Mouse (Mus musculus): ENCODE measurements around the gene Has1. TPM values are rescaled to one million over a fixed set of nuclear protein-coding genes. Genes with fewer than 3 reads are reported as not detected.

The Has1 gene
- polyA plus RNA-seq, 1 experiment from 2014 or later = 1.4 TPM

DNA sequence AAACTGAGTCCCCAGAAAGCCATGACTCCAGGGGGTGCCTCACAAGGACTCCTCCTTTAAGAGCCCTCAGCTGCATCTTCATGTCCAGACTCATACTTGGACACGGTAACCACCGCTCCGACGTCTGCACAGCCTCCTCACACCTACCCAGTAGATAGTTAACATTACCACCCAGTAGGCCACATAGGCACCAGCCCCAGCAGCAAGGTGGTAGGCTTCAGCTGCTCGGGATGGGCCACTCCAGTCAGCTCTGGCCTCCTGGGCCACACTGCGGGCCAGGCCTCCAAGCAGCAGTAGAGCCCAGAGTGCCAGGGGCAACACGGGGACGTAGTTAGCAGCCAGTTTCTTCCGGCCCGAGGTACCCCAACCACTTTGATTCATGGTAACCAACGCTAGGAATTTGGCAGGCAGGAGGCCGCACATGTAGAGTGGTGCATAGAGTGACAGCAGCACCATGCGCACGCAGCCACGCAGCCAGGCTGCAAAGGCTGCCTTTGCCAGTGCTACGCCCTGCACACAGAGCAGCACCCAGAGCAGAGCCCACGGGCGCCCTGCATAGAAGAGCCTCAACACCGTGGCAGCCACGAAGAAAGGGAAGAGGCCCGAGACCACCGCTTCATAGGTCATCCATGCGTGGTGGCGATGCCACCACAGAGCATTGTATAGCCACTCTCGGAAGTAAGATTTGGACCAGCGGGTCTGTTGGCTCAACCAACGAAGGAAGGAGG lies 11.3 kb downstream of the Has1 start:
- Histone ChIP-seq H3K9me3 (replicated peaks) (no peaks in the 10 kb centered on the region), H3K27me3 (no peaks in the 10 kb centered on the region), H3K36me3 (peaks cover 20% of the 10 kb centered on the region), H3K4me2 (replicated peaks) (no peak overlapping the region), H3K27ac (replicated peaks) (no peak overlapping the region), H3K9ac (no peak overlapping the region), H3K4me3 (replicated peaks) (no peak overlapping the region), H3K4me1 (peaks cover 1% of the 10 kb centered on the region)
- WGBS = 70% methylated on average over 27 of the region's 27 CpGs
- peak; percentile 41 for ATAC-seq (ENCODE audit: insufficient number of reproducible peaks, low FRiP score, low TSS enrichment, low read depth)

- Histone ChIP-seq H3K27ac (replicated peaks) (no peak overlapping the region), H3K27me3 (no peaks in the 10 kb centered on the region), H3K4me3 (replicated peaks) (no peak overlapping the region), H3K4me2 (replicated peaks) (no peak overlapping the region), H3K9ac (no peak overlapping the region), H3K9me3 (replicated peaks) (no peaks in the 10 kb centered on the region), H3K4me1 (peaks cover 28% of the 10 kb centered on the region), H3K36me3 (peaks cover 24% of the 10 kb centered on the region)
- WGBS = 81% methylated on average over 7 of the region's 7 CpGs
- ATAC-seq (ENCODE audit: insufficient number of reproducible peaks, low FRiP score, low TSS enrichment, low read depth) = no peak
Observed at GRCm38 (mm10) chr17:17840796-17841195, 14.2 kb downstream of the Has1 start.

GRCm38 (mm10) chr17:17839276-17839675 lies 15.7 kb downstream of the Has1 start:
- Histone ChIP-seq H3K4me3 (replicated peaks) (no peak overlapping the region), H3K4me2 (replicated peaks) (no peak overlapping the region), H3K36me3 (peaks cover 26% of the 10 kb centered on the region), H3K9me3 (replicated peaks) (no peaks in the 10 kb centered on the region), H3K9ac (no peak overlapping the region), H3K27me3 (no peaks in the 10 kb centered on the region), H3K4me1 (peaks cover 41% of the 10 kb centered on the region), H3K27ac (replicated peaks) (no peak overlapping the region)
- WGBS = 91% methylated on average over 2 of the region's 2 CpGs
- ATAC-seq (ENCODE audit: insufficient number of reproducible peaks, low FRiP score, low TSS enrichment, low read depth) = no peak

- Histone ChIP-seq H3K27me3 (no peaks in the 10 kb centered on the region), H3K36me3 (peaks cover 31% of the 10 kb centered on the region), H3K9ac (peak overlapping the region; percentile 15; the same call in 1 of the 2 replicates), H3K27ac (replicated peaks) (peak overlapping the region; percentile 89), H3K4me2 (replicated peaks) (peak overlapping the region; percentile 68), H3K4me1 (peaks cover 52% of the 10 kb centered on the region), H3K9me3 (replicated peaks) (no peaks in the 10 kb centered on the region), H3K4me3 (replicated peaks) (peak overlapping the region; percentile 50)
- peak; percentile 97 for ATAC-seq (ENCODE audit: insufficient number of reproducible peaks, low FRiP score, low TSS enrichment, low read depth)
- WGBS = 1% methylated on average over 43 of the region's 43 CpGs
Observed at GRCm38 (mm10) chr17:17837919-17838701, 16.9 kb downstream of the Has1 start.

DNA sequence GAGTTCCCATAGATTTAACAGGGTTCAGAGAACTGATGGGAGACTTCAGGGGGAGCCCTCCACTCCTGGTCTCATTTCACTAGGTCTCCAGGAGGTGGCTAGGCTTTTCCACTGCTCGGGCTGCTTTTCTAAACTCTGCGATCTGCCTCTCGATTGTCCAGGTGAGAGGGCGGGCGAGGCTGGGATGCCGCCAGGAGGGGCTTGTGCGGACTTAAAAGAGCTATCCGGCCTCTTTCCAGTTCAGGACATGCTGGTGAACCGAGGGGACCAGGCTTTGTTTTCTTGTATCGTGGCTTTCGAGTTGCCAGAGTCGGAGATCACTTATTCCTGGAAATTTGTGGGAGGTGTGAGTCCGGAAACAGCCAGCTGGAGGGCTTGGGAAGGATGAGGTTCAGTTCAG lies 17.6 kb downstream of the Has1 start:
- no peaks in the 10 kb centered on the region for H3K9me3 ChIP-seq (replicated peaks)
- 7% methylated on average over 13 of the region's 13 CpGs for WGBS
- peak overlapping the region; percentile 89 for H3K27ac ChIP-seq (replicated peaks)
- peaks cover 36% of the 10 kb centered on the region for H3K36me3 ChIP-seq
- H3K27me3 ChIP-seq = no peaks in the 10 kb centered on the region
- ATAC-seq (ENCODE audit: insufficient number of reproducible peaks, low FRiP score, low TSS enrichment, low read depth) = no peak
- peak overlapping the region; percentile 50 for H3K4me3 ChIP-seq (replicated peaks)
- peak overlapping the region; percentile 68 for H3K4me2 ChIP-seq (replicated peaks)
- H3K9ac ChIP-seq = 0 out of 2 replicates have a peak overlapping the region, but pooled peaks have one; percentile 15
- peaks cover 54% of the 10 kb centered on the region for H3K4me1 ChIP-seq

DNA sequence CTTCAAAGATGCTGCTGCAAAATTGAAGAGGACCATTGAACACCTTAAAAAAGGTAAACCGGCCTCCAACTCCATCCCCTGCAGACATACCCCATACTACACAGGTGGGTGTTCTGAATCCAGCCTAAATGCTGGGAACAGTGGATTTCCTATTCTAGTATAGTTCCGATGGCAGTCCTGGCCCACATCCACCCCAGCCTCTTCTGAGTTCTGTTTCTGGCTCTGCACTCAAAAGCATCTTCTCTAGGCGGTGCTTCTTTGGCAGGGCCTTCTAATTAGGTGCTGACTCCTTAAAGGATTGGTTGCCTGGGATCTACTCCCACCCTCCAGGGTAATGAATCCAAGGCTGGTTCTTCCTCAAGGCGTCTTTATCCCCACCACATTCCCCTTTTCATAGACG lies 18.9 kb downstream of the Has1 start:
- Histone ChIP-seq H3K36me3 (peaks cover 36% of the 10 kb centered on the region), H3K4me1 (peaks cover 61% of the 10 kb centered on the region), H3K9ac (no peak overlapping the region), H3K4me2 (replicated peaks) (no peak overlapping the region), H3K27ac (replicated peaks) (no peak overlapping the region), H3K4me3 (replicated peaks) (no peak overlapping the region), H3K9me3 (replicated peaks) (no peaks in the 10 kb centered on the region), H3K27me3 (no peaks in the 10 kb centered on the region)
- WGBS = 68% methylated on average over 5 of the region's 5 CpGs
- ATAC-seq (ENCODE audit: insufficient number of reproducible peaks, low FRiP score, low TSS enrichment, low read depth) = no peak

DNA sequence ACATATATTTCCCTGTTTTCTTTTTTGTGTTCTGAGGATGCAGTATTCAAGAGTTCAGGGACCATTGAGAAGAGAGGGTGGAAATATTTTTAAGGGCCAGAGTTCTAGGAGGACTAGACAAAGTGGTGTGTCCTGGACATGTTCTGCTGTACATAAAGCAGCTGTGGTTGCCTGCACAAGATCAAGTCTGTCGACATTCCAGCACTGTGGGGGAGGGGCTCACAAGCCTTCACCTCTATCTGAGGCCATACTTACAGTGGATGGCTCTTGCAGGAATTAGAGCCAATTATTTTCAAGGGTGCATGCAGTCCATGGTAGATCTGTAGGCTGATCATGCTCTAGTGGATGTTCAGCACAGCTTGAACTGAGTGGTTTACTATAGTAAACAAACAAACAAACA lies 20.1 kb downstream of the Has1 start:
- peaks cover 73% of the 10 kb centered on the region for H3K4me1 ChIP-seq
- WGBS = 9% methylated on average over 1 of the region's 1 CpGs
- no peak overlapping the region for H3K4me2 ChIP-seq (replicated peaks)
- H3K4me3 ChIP-seq (replicated peaks) = no peak overlapping the region
- no peaks in the 10 kb centered on the region for H3K9me3 ChIP-seq (replicated peaks)
- peaks cover 27% of the 10 kb centered on the region; the same call in 1 of the 2 replicates for H3K36me3 ChIP-seq
- no peak overlapping the region for H3K9ac ChIP-seq
- no peak overlapping the region for H3K27ac ChIP-seq (replicated peaks)
- ATAC-seq (ENCODE audit: insufficient number of reproducible peaks, low FRiP score, low TSS enrichment, low read depth) = no peak
- H3K27me3 ChIP-seq = no peaks in the 10 kb centered on the region

- peaks cover 17% of the 10 kb centered on the region; the same call in 1 of the 2 replicates for H3K36me3 ChIP-seq
- H3K4me1 ChIP-seq = peaks cover 53% of the 10 kb centered on the region
- no peaks in the 10 kb centered on the region for H3K9me3 ChIP-seq (replicated peaks)
- no peak for ATAC-seq (ENCODE audit: insufficient number of reproducible peaks, low FRiP score, low TSS enrichment, low read depth)
- no peak overlapping the region for H3K9ac ChIP-seq
- WGBS = 56% methylated on average over 7 of the region's 7 CpGs
- peak overlapping the region; percentile 82 for H3K4me3 ChIP-seq (replicated peaks)
- H3K27me3 ChIP-seq = no peaks in the 10 kb centered on the region
- peak overlapping the region; percentile 75 for H3K4me2 ChIP-seq (replicated peaks)
- H3K27ac ChIP-seq (replicated peaks) = no peak overlapping the region
Observed at GRCm38 (mm10) chr17:17830731-17831130, 24.3 kb downstream of the Has1 start.

- H3K4me1 ChIP-seq = peaks cover 49% of the 10 kb centered on the region
- 53% methylated on average over 23 of the region's 23 CpGs for WGBS
- no peak for ATAC-seq (ENCODE audit: insufficient number of reproducible peaks, low FRiP score, low TSS enrichment, low read depth)
Observed at GRCm38 (mm10) chr17:17829816-17830535, 25.0 kb downstream of the Has1 start.

DNA sequence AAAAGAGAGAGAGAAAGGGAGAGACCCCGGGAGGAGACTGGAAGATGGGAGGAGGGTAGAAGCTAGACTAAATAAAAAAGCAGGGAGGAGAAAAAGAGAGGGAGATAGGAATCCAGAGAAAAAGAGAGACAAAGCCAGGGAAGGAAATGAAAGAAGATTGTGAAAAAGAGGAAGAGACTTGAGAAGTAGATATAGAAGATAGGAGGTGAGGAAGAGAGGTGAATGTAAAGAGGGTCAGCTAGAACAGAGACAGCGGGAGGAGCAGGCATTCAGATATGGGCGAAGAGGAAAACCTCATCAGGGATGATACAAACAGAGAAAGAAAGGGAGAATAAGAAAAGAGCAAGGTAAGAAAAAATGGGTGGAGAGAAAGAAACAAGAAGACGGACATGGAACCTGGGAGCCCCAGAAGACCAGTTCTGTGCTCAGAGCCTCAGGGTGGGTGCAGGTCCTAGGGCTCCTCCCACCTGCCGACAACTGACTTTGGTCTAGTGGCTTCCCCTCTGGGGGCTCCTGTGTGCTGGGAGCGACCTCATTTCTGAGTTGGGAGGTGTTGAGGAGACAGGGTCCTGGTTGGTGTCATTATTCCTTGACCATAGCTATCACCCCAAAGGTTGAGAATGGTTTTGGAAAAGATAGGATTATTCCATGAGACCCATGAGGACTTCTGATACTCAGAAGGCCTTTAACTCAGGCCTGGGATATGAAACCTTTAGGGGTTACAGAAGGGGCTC lies 25.8 kb downstream of the Has1 start:
- Histone ChIP-seq H3K4me3 (replicated peaks) (peak overlapping the region; percentile 82), H3K4me2 (replicated peaks) (peak overlapping the region; percentile 75), H3K27me3 (no peaks in the 10 kb centered on the region), H3K27ac (replicated peaks) (peak overlapping the region; percentile 99), H3K9me3 (replicated peaks) (no peaks in the 10 kb centered on the region), H3K36me3 (peaks cover 15% of the 10 kb centered on the region; the same call in 1 of the 2 replicates), H3K9ac (peak overlapping the region; percentile 62), H3K4me1 (peaks cover 42% of the 10 kb centered on the region)
- 1% methylated on average over 6 of the region's 6 CpGs for WGBS
- no peak for ATAC-seq (ENCODE audit: insufficient number of reproducible peaks, low FRiP score, low TSS enrichment, low read depth)

More at GRCm38 (mm10) chr17:17829816-17830535, 25.0 kb downstream of the Has1 start:
- Histone ChIP-seq H3K27me3 (no peaks in the 10 kb centered on the region), H3K36me3 (peaks cover 15% of the 10 kb centered on the region; the same call in 1 of the 2 replicates), H3K9ac (peak overlapping the region; percentile 62), H3K9me3 (replicated peaks) (no peaks in the 10 kb centered on the region), H3K27ac (replicated peaks) (peak overlapping the region; percentile 99), H3K4me3 (replicated peaks) (peak overlapping the region; percentile 82), H3K4me2 (replicated peaks) (peak overlapping the region; percentile 75)
